Mouse (Mus musculus) hindbrain, embryonic 15.5 days (tissue): ENCODE results near the gene Pyroxd2. TPM values are rescaled to one million over a fixed set of nuclear protein-coding genes. Genes with fewer than 3 reads are reported as not detected.

Experiments
- ATAC-seq: fragments of 200-750 bp; cut with Nextera tagmentation; 2 replicates; pipeline ENCODE4 v1.8.0; 2017; ENCODE audit warnings: low read depth, moderate number of reproducible peaks, moderate TSS enrichment; ENCODE audit not compliant: low FRiP score
- H3K27ac ChIP-seq: fragments of 300-500 bp; sonication (generic); replicated peaks from 2 replicates; pipeline ENCODE4 v1.5.1; 2015; ENCODE audit warnings: mild to moderate bottlenecking, inconsistent platforms
- H3K27me3 ChIP-seq: fragments of 300-500 bp; sonication (generic); 2 replicates; pipeline ENCODE4 v1.6.1; 2015; ENCODE audit warnings: control low read depth, inconsistent platforms
- H3K36me3 ChIP-seq: fragments of 300-500 bp; sonication (generic); 2 replicates; pipeline ENCODE4 v1.6.1; 2015; ENCODE audit warnings: control low read depth, inconsistent platforms
- H3K4me1 ChIP-seq: fragments of 300-500 bp; sonication (generic); replicated peaks from 2 replicates; pipeline ENCODE4 v1.6.1; 2015; ENCODE audit warnings: control low read depth, inconsistent platforms
- H3K4me2 ChIP-seq: fragments of 300-500 bp; sonication (generic); 2 replicates; pipeline ENCODE4 v1.6.1; 2015; ENCODE audit warnings: moderate library complexity, mild to moderate bottlenecking, inconsistent platforms
- H3K4me3 ChIP-seq: fragments of 300-500 bp; sonication (generic); 2 replicates; pipeline ENCODE4 v1.5.1; 2015; ENCODE audit warnings: mild to moderate bottlenecking, inconsistent platforms
- H3K9ac ChIP-seq: fragments of 300-500 bp; sonication (generic); 2 replicates; pipeline ENCODE4 v1.6.1; 2015; ENCODE audit warnings: inconsistent platforms
- H3K9me3 ChIP-seq: fragments of 300-500 bp; sonication (generic); 2 replicates; pipeline ENCODE4 v1.6.1; 2016; ENCODE audit warnings: control low read depth, inconsistent platforms
- WGBS: fragments of 180-500 bp; shearing (Covaris S2); methylation state at CpG from one replicate; pipeline ENCODE4 v1.1.7; 2015; 5-methylcytosine and 5-hydroxymethylcytosine counted together
- polyA plus RNA-seq: library from polyadenylated mRNA; unstranded; fragments of >200 nt; fragmentation: Nextera tagmentation; extraction: Ambion mirVana; gene quantifications from 2 replicates; pipeline ENCODE4 v1.2.1, GENCODE M21; 2015

The Pyroxd2 gene
- polyA plus RNA-seq, 1 experiment from 2014 or later = 2.2 TPM

DNA sequence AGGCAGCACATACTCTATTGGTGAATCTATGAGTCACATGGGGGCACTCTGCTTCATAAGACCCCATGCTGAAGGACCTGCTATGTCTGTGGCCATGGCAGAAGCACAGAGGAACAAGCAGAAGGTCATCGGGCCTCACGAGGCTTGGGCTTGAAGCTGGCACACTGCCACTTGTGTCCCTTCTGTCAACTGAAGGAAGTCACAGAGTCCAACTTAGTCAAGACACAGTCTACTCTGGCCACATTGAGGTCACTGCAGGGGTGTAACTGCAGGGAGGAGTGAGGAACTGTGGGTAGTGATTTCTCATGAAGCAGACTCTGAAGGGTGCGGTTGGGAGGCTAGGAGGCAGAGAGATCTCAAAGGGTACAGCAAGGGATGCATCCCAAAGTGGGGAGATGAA, 75.1 kb downstream of the Pyroxd2 start:
- WGBS = 95% methylated on average over 3 of the region's 3 CpGs
- Histone ChIP-seq H3K4me2 (no peak overlapping the region), H3K27me3 (0 out of 2 replicates have a peak, but pooled peaks cover 2% of the 10 kb centered on the region)

DNA sequence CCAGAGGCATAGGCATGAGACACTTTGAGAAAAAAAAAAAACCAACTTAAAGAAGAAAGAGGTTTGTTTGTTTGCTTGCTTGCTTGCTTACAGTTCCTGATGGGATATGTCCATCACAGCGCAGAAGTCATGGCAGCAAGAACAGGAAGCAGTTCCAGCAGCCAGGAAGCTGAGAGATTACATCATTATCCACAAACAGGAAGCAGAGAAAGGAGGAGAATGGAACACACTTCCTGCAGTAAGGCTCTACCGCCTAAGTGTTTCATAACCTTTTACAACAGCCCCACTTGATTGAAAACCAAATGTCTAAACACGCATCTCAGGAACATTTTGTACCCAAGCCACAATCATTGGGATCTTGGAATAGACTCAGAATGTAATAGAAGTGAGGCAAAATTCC, 75.6 kb downstream of the Pyroxd2 start:
- Histone ChIP-seq H3K9me3 (no peaks in the 10 kb centered on the region), H3K4me2 (no peak overlapping the region), H3K27me3 (0 out of 2 replicates have a peak, but pooled peaks cover 2% of the 10 kb centered on the region), H3K27ac (no peak overlapping the region), H3K9ac (no peak overlapping the region), H3K4me3 (no peak overlapping the region), H3K36me3 (no peaks in the 10 kb centered on the region), H3K4me1 (peaks cover 13% of the 10 kb centered on the region)
- WGBS = 95% methylated on average over 3 of the region's 3 CpGs
- ATAC-seq = no peak

More for the DNA sequence above, 75.1 kb downstream of the Pyroxd2 start:
- Histone ChIP-seq H3K4me1 (peaks cover 13% of the 10 kb centered on the region), H3K9ac (no peak overlapping the region), H3K9me3 (no peaks in the 10 kb centered on the region), H3K36me3 (no peaks in the 10 kb centered on the region), H3K27ac (no peak overlapping the region), H3K4me3 (no peak overlapping the region)
- ATAC-seq = no peak

Other genes starting within 250 kb of the Pyroxd2 start
- 10.9 and 13.0 TPM in 2 replicates for gene R3hcc1l, start 234.0 kb downstream of the Pyroxd2 start, polyA plus RNA-seq
- gene Loxl4, start 140.0 kb downstream of the Pyroxd2 start, polyA plus RNA-seq = 0.24 TPM in 1 of 2 replicates, not detected in the other
- gene Hps1, start 27.2 kb upstream of the Pyroxd2 start, polyA plus RNA-seq = 11.1 and 11.4 TPM in 2 replicates